Mouse (Mus musculus): ENCODE measurements at regions not wholly inside any gene's neighbourhood (a gene's known extent, or its start where the extent isn't known, plus 50 kb on each side); places are given as distances from the start of the nearest gene placed in this dataset.
A peak's percentile ranks its signal among the peaks of the same experiment; 100 is the strongest.
"Not testable (repeated sequence)": the region's sequence is repeated elsewhere in the genome, so short reads cannot be mapped to it uniquely, and the experiment has no call there.

- not testable (repeated sequence) for H3K4me2 ChIP-seq (replicated peaks); H3K9me3 ChIP-seq (ENCODE audit: control insufficient read depth, low read length); H3K27ac ChIP-seq; H3K9ac ChIP-seq; H3K4me3 ChIP-seq (replicated peaks; ENCODE audit: low read length); DNase-seq (ENCODE audit: low spot score); H3K36me3 ChIP-seq (replicated peaks; ENCODE audit: control insufficient read depth, insufficient read depth); ATAC-seq (ENCODE audit: low FRiP score); H3K4me1 ChIP-seq (replicated peaks; ENCODE audit: control insufficient read depth, insufficient read depth, low read length); H3K27me3 ChIP-seq (ENCODE audit: control insufficient read depth, insufficient read depth, low read length)
- 100% methylated on average over 3 of the region's 15 CpGs for WGBS
Measured at GRCm38 (mm10) chr3:44646600-44646999, 731.6 kb upstream of the Pcdh10 start.

- Histone ChIP-seq H3K9me3 (ENCODE audit: control insufficient read depth, low read length) (no peaks in the 10 kb centered on the region), H3K9ac (no peak overlapping the region), H3K27me3 (ENCODE audit: control insufficient read depth, insufficient read depth, low read length) (no peaks in the 10 kb centered on the region), H3K4me2 (replicated peaks) (no peak overlapping the region), H3K36me3 (replicated peaks; ENCODE audit: control insufficient read depth, insufficient read depth) (no peaks in the 10 kb centered on the region), H3K27ac (no peak overlapping the region), H3K4me3 (replicated peaks; ENCODE audit: low read length) (no peak overlapping the region), H3K4me1 (replicated peaks; ENCODE audit: control insufficient read depth, insufficient read depth, low read length) (no peaks in the 10 kb centered on the region)
- no peak for ATAC-seq (ENCODE audit: low FRiP score)
- DNase-seq (ENCODE audit: low spot score) = no peak
Measured at GRCm38 (mm10) chr3:44696354-44696753, 681.8 kb upstream of the Pcdh10 start.

GRCm38 (mm10) chr3:44697000-44697681 lies 681.1 kb upstream of the Pcdh10 start:
- DNase-seq (ENCODE audit: low spot score) = peak; percentile 37
- 55% methylated on average over 3 of the region's 3 CpGs for WGBS
- Histone ChIP-seq H3K4me3 (replicated peaks; ENCODE audit: low read length) (no peak overlapping the region), H3K36me3 (replicated peaks; ENCODE audit: control insufficient read depth, insufficient read depth) (no peaks in the 10 kb centered on the region), H3K27ac (no peak overlapping the region), H3K27me3 (ENCODE audit: control insufficient read depth, insufficient read depth, low read length) (no peaks in the 10 kb centered on the region), H3K4me2 (replicated peaks) (no peak overlapping the region), H3K9me3 (ENCODE audit: control insufficient read depth, low read length) (no peaks in the 10 kb centered on the region), H3K9ac (no peak overlapping the region), H3K4me1 (replicated peaks; ENCODE audit: control insufficient read depth, insufficient read depth, low read length) (no peaks in the 10 kb centered on the region)
- ATAC-seq (ENCODE audit: low FRiP score) = no peak

GRCm38 (mm10) chr3:44701125-44701524 lies 677.1 kb upstream of the Pcdh10 start:
- ATAC-seq (ENCODE audit: low FRiP score) = no peak
- Histone ChIP-seq H3K27ac (no peak overlapping the region), H3K27me3 (ENCODE audit: control insufficient read depth, insufficient read depth, low read length) (no peaks in the 10 kb centered on the region), H3K9ac (no peak overlapping the region), H3K36me3 (replicated peaks; ENCODE audit: control insufficient read depth, insufficient read depth) (no peaks in the 10 kb centered on the region), H3K4me3 (replicated peaks; ENCODE audit: low read length) (no peak overlapping the region), H3K9me3 (ENCODE audit: control insufficient read depth, low read length) (no peaks in the 10 kb centered on the region), H3K4me2 (replicated peaks) (no peak overlapping the region), H3K4me1 (replicated peaks; ENCODE audit: control insufficient read depth, insufficient read depth, low read length) (no peaks in the 10 kb centered on the region)
- DNase-seq (ENCODE audit: low spot score) = no peak
- 43% methylated on average over 2 of the region's 2 CpGs for WGBS

GRCm38 (mm10) chr3:44705666-44706065 lies 672.5 kb upstream of the Pcdh10 start:
- H3K27me3 ChIP-seq (ENCODE audit: control insufficient read depth, insufficient read depth, low read length) = no peaks in the 10 kb centered on the region
- ATAC-seq (ENCODE audit: low FRiP score) (no peak), DNase-seq (ENCODE audit: low spot score) (no peak)
- H3K4me3 ChIP-seq (replicated peaks; ENCODE audit: low read length) = no peak overlapping the region
- H3K4me2 ChIP-seq (replicated peaks) = no peak overlapping the region
- no peaks in the 10 kb centered on the region for H3K4me1 ChIP-seq (replicated peaks; ENCODE audit: control insufficient read depth, insufficient read depth, low read length)
- no peak overlapping the region for H3K9ac ChIP-seq
- no peaks in the 10 kb centered on the region for H3K36me3 ChIP-seq (replicated peaks; ENCODE audit: control insufficient read depth, insufficient read depth)
- WGBS = 67% methylated on average over 1 of the region's 1 CpGs
- H3K27ac ChIP-seq = no peak overlapping the region
- no peaks in the 10 kb centered on the region for H3K9me3 ChIP-seq (ENCODE audit: control insufficient read depth, low read length)

- ATAC-seq (ENCODE audit: low FRiP score) = no peak
- WGBS = 82% methylated on average over 3 of the region's 3 CpGs
- H3K27ac ChIP-seq = no peak overlapping the region
Measured at GRCm38 (mm10) chr3:44715463-44715862, 662.7 kb upstream of the Pcdh10 start.

More at GRCm38 (mm10) chr3:44715463-44715862, 662.7 kb upstream of the Pcdh10 start:
- Histone ChIP-seq H3K36me3 (replicated peaks; ENCODE audit: control insufficient read depth, insufficient read depth) (no peaks in the 10 kb centered on the region), H3K27me3 (ENCODE audit: control insufficient read depth, insufficient read depth, low read length) (no peaks in the 10 kb centered on the region), H3K9me3 (ENCODE audit: control insufficient read depth, low read length) (no peaks in the 10 kb centered on the region), H3K4me3 (replicated peaks; ENCODE audit: low read length) (no peak overlapping the region), H3K4me1 (replicated peaks; ENCODE audit: control insufficient read depth, insufficient read depth, low read length) (no peaks in the 10 kb centered on the region), H3K9ac (no peak overlapping the region), H3K4me2 (replicated peaks) (no peak overlapping the region)
- DNase-seq (ENCODE audit: low spot score) = no peak
